Mouse (Mus musculus) MEL (cell line): ENCODE measurements around the gene Ndrg4. TPM values are rescaled to one million over a fixed set of nuclear protein-coding genes. Genes with fewer than 3 reads are reported as not detected.

Experiments used
- DNase-seq: peaks from one replicate; pipeline ENCODE4 v3.0.0; 2011; ENCODE audit warnings: low read depth, low spot score
- H3K27ac ChIP-seq: 2 replicates; pipeline ENCODE4 v1.5.1; 2012; ENCODE audit warnings: low read depth, mild to moderate bottlenecking, control low read depth, low read length, moderate library complexity; ENCODE audit not compliant: control insufficient read depth
- H3K27me3 ChIP-seq, 2 experiments: fragments of 150-350 bp in 1 of 2; sonication (generic) in 1 of 2; 2 replicates each; pipeline ENCODE4 v1.6.1; 2012; ENCODE audit warnings: low read length in 2 of 2, mild to moderate bottlenecking in 2 of 2, improper control_type of control experiment in 1 of 2, moderate library complexity in 1 of 2; ENCODE audit not compliant: insufficient read depth in 2 of 2, control insufficient read depth in 1 of 2
- H3K36me3 ChIP-seq, 2 experiments: 2 replicates each; pipeline ENCODE4 v1.6.1; 2012 to 2014; ENCODE audit warnings: low read length in 2 of 2, improper control_type of control experiment in 1 of 2, inconsistent platforms in 1 of 2, mild to moderate bottlenecking in 1 of 2; ENCODE audit not compliant: insufficient read depth in 2 of 2, control insufficient read depth in 1 of 2
- H3K4me1 ChIP-seq, 2 experiments: fragments of 150-350 bp in 1 of 2; sonication (generic) in 1 of 2; 2 replicates each; pipeline ENCODE4 v1.6.1; 2012; ENCODE audit warnings: low read length in 2 of 2, improper control_type of control experiment in 1 of 2, mild to moderate bottlenecking in 1 of 2; ENCODE audit not compliant: insufficient read depth in 2 of 2, control insufficient read depth in 1 of 2
- H3K4me3 ChIP-seq, 2 experiments: fragments of 150-350 bp in 1 of 2; sonication (generic) in 1 of 2; 2 replicates each; pipeline ENCODE4 v1.5.1; 2012; ENCODE audit warnings: low read depth in 2 of 2, low read length in 2 of 2, mild to moderate bottlenecking in 2 of 2, moderate library complexity in 2 of 2, control low read depth in 1 of 2, improper control_type of control experiment in 1 of 2; ENCODE audit not compliant: control insufficient read depth in 1 of 2, insufficient read depth in 1 of 2
- H3K79me2 ChIP-seq: 2 replicates; pipeline ENCODE4 v1.6.1; 2012; ENCODE audit warnings: mild to moderate bottlenecking, low read length, moderate library complexity; ENCODE audit not compliant: control insufficient read depth, poor library complexity, insufficient read depth
- H3K9ac ChIP-seq: 2 replicates; pipeline ENCODE4 v1.6.1; 2012; ENCODE audit warnings: low read depth, mild to moderate bottlenecking, control low read depth, low read length, moderate library complexity; ENCODE audit not compliant: control insufficient read depth, poor library complexity, severe bottlenecking
- H3K9me3 ChIP-seq: fragments of 150-350 bp; sonication (generic); replicated peaks from 2 replicates; pipeline ENCODE4 v1.6.1; 2012; ENCODE audit warnings: mild to moderate bottlenecking, low read length, improper control_type of control experiment, moderate library complexity; ENCODE audit not compliant: insufficient read depth
- CHD1 ChIP-seq: IDR thresholded peaks from 2 replicates; pipeline ENCODE4 v1.6.1; 2012; ENCODE audit warnings: low read depth, mild to moderate bottlenecking, inconsistent platforms, low read length, improper control_type of control experiment
- CHD2 ChIP-seq: IDR thresholded peaks from 2 replicates; pipeline ENCODE4 v1.6.1; 2011; ENCODE audit warnings: low read length, improper control_type of control experiment
- CTCF ChIP-seq, 3 experiments: IDR thresholded peaks in 2 of 3; conservative IDR thresholded peaks in 1 of 3; 2 replicates each; pipeline ENCODE4 v1.5.1; 2011 to 2012; ENCODE audit warnings: low read length in 3 of 3, low read depth in 2 of 3, mild to moderate bottlenecking in 2 of 3, improper control_type of control experiment in 1 of 3, inconsistent platforms in 1 of 3, mixed read lengths in 1 of 3, moderate library complexity in 1 of 3; ENCODE audit not compliant: control insufficient read depth in 1 of 3, insufficient read depth in 1 of 3, poor library complexity in 1 of 3, severe bottlenecking in 1 of 3
- E2F4 ChIP-seq: IDR thresholded peaks from 2 replicates; pipeline ENCODE4 v1.6.1; 2011; ENCODE audit warnings: low read depth, low read length, improper control_type of control experiment, borderline replicate concordance
- ELF1 ChIP-seq: IDR thresholded peaks from 2 replicates; pipeline ENCODE4 v1.6.1; 2014; ENCODE audit warnings: low read depth, mild to moderate bottlenecking, inconsistent platforms, low read length, improper control_type of control experiment, moderate library complexity
- EP300 ChIP-seq, 2 experiments: IDR thresholded peaks; 2 replicates each; pipeline ENCODE4 v1.6.1; 2011; ENCODE audit warnings: improper control_type of control experiment in 2 of 2, low read length in 2 of 2, low read depth in 1 of 2, mild to moderate bottlenecking in 1 of 2
- ETS1 ChIP-seq: IDR thresholded peaks from 2 replicates; pipeline ENCODE4 v1.6.1; 2012; ENCODE audit warnings: low read depth, mild to moderate bottlenecking, inconsistent platforms, low read length, improper control_type of control experiment, moderate library complexity
- GATA1 ChIP-seq: IDR thresholded peaks from 2 replicates; pipeline ENCODE4 v1.6.1; 2011; ENCODE audit warnings: low read depth, low read length, improper control_type of control experiment
- HCFC1 ChIP-seq: IDR thresholded peaks from 2 replicates; pipeline ENCODE4 v1.6.1; 2012; ENCODE audit warnings: low read depth, mild to moderate bottlenecking, inconsistent platforms, low read length, improper control_type of control experiment, moderate library complexity
- MAFK ChIP-seq: IDR thresholded peaks from 2 replicates; pipeline ENCODE4 v1.6.1; 2011; ENCODE audit warnings: low read depth, mild to moderate bottlenecking, low read length, improper control_type of control experiment, borderline replicate concordance
- MAX ChIP-seq: IDR thresholded peaks from 2 replicates; pipeline ENCODE4 v1.6.1; 2011; ENCODE audit warnings: low read length, improper control_type of control experiment
- MAZ ChIP-seq: IDR thresholded peaks from 2 replicates; pipeline ENCODE4 v1.6.1; 2012; ENCODE audit warnings: low read depth, mild to moderate bottlenecking, inconsistent platforms, low read length, improper control_type of control experiment
- MEF2A ChIP-seq: IDR thresholded peaks from 2 replicates; pipeline ENCODE4 v1.6.1; 2014; ENCODE audit warnings: low read depth, mild to moderate bottlenecking, inconsistent platforms, low read length, improper control_type of control experiment; ENCODE audit not compliant: poor library complexity, insufficient replicate concordance, severe bottlenecking; ENCODE audit errors: extremely low read depth
- MXI1 ChIP-seq: IDR thresholded peaks from 2 replicates; pipeline ENCODE4 v1.6.1; 2011; ENCODE audit warnings: mild to moderate bottlenecking, low read depth, low read length, improper control_type of control experiment
- NELFE ChIP-seq: IDR thresholded peaks from 2 replicates; pipeline ENCODE4 v1.6.1; 2011; ENCODE audit warnings: low read depth, low read length, improper control_type of control experiment
- NRF1 ChIP-seq: IDR thresholded peaks from 2 replicates; pipeline ENCODE4 v1.6.1; 2014; ENCODE audit warnings: low read depth, mild to moderate bottlenecking, inconsistent platforms, low read length, improper control_type of control experiment, moderate library complexity; ENCODE audit not compliant: poor library complexity, insufficient read depth, severe bottlenecking
- POLR2A ChIP-seq, 2 experiments: IDR thresholded peaks; 2 replicates each; pipeline ENCODE4 v1.6.1; 2011 to 2012; ENCODE audit warnings: low read length in 2 of 2, mild to moderate bottlenecking in 2 of 2, control low read depth in 1 of 2, improper control_type of control experiment in 1 of 2, low read depth in 1 of 2, moderate library complexity in 1 of 2; ENCODE audit not compliant: control insufficient read depth in 1 of 2, insufficient read depth in 1 of 2, poor library complexity in 1 of 2
- POLR2AphosphoS2 ChIP-seq: IDR thresholded peaks from 2 replicates; pipeline ENCODE4 v1.6.1; 2011; ENCODE audit warnings: low read length, improper control_type of control experiment
- SIN3A ChIP-seq: IDR thresholded peaks from 2 replicates; pipeline ENCODE4 v1.6.1; 2012; ENCODE audit warnings: low read length, improper control_type of control experiment, inconsistent platforms
- TBP ChIP-seq: IDR thresholded peaks from 2 replicates; pipeline ENCODE4 v1.8.0; 2011; ENCODE audit warnings: low read depth, low read length, improper control_type of control experiment
- TCF12 ChIP-seq: IDR thresholded peaks from 2 replicates; pipeline ENCODE4 v1.6.1; 2014; ENCODE audit warnings: low read depth, mild to moderate bottlenecking, inconsistent platforms, low read length, improper control_type of control experiment, moderate library complexity
- UBTF ChIP-seq: IDR thresholded peaks from 2 replicates; pipeline ENCODE4 v1.6.1; 2012; ENCODE audit warnings: low read depth, mild to moderate bottlenecking, inconsistent platforms, low read length, improper control_type of control experiment, moderate library complexity, borderline replicate concordance; ENCODE audit not compliant: insufficient read depth
- USF1 ChIP-seq: IDR thresholded peaks from 2 replicates; pipeline ENCODE4 v1.6.1; 2014; ENCODE audit warnings: low read depth, mild to moderate bottlenecking, inconsistent platforms, low read length, improper control_type of control experiment, moderate library complexity
- ZC3H11A ChIP-seq: IDR thresholded peaks from 2 replicates; pipeline ENCODE4 v1.6.1; 2012; ENCODE audit warnings: low read depth, mild to moderate bottlenecking, inconsistent platforms, low read length, improper control_type of control experiment
- polyA plus RNA-seq, 2 experiments: library from polyadenylated mRNA; stranded (reverse) in 1 of 2; unstranded in 1 of 2; fragments of >175 nt in 1 of 2; fragments of >200 nt in 1 of 2; gene quantifications; 2 replicates each; pipeline versions ENCODE4 v1.2.1 to v1.2.4; 2012; ENCODE audit warnings: low replicate concordance in 2 of 2, low read depth in 1 of 2; ENCODE audit not compliant: insufficient read length in 2 of 2, insufficient read depth in 1 of 2, missing spikeins in 1 of 2
- total RNA-seq: library from RNA; depleted of rRNA; stranded (reverse); fragments of 300-350 nt; gene quantifications from 2 replicates; pipeline ENCODE4 v1.2.3, GENCODE M21; 2012

The Ndrg4 gene
- total and polyA plus RNA-seq, 3 experiments = 0.15 to 0.28 TPM; not detected in 1

- peak; percentile 53 for TF ChIP-seq POLR2AphosphoS2
- TF ChIP-seq HCFC1 = peak; percentile 94
- 0 out of 2 replicates have a peak, but pooled peaks have one; percentile 17 for TF ChIP-seq MAZ
- TF ChIP-seq USF1 = no peak
- TF ChIP-seq MXI1 = peak; percentile 63
- TF ChIP-seq ELF1 = peak; percentile 99
- peak; percentile 98 for TF ChIP-seq SIN3A
- TF ChIP-seq POLR2A (IDR thresholded peaks at IDR 0.05; ENCODE audit: control insufficient read depth in 1 of 2, insufficient read depth in 1 of 2, low read depth in 1 of 2, low read length in 2 of 2, poor library complexity in 1 of 2) = peak; percentile 46 to 73; a peak in 3 of 4 replicates
- TF ChIP-seq MAFK = no peak
- no peak for TF ChIP-seq CHD1
- TF ChIP-seq NELFE = peak; percentile 70
- peak; percentile 45; the same call in 1 of the 2 replicates for TF ChIP-seq NRF1
- TF ChIP-seq E2F4 = peak; percentile 99
- TF ChIP-seq CHD2 = no peak
- no peak for TF ChIP-seq MEF2A
- TF ChIP-seq UBTF = no peak
- no peak for TF ChIP-seq ZC3H11A
- TF ChIP-seq MAX = peak; percentile 66
- TF ChIP-seq TCF12 = peak; percentile 23; the same call in 1 of the 2 replicates
- 0 out of 4 replicates have a peak, but pooled peaks of 1 of the 2 experiments have one; percentile 22 for TF ChIP-seq EP300 (IDR thresholded peaks at IDR 0.05; ENCODE audit: low read depth in 1 of 2, low read length in 2 of 2)
- TF ChIP-seq TBP = 0 out of 2 replicates have a peak, but pooled peaks have one; percentile 43
- no peak for TF ChIP-seq GATA1
- 0 out of 6 replicates have a peak, but pooled peaks of 1 of the 3 experiments have one; percentile 1 for TF ChIP-seq CTCF (IDR thresholded peaks at IDR 0.05 in 2 of 3, conservative IDR thresholded peaks at IDR 0.05 in 1 of 3; ENCODE audit: control insufficient read depth in 1 of 3, insufficient read depth in 1 of 3, low read depth in 2 of 3, low read length in 3 of 3, poor library complexity in 1 of 3, severe bottlenecking in 1 of 3)
- peak; percentile 46; the same call in 1 of the 2 replicates for TF ChIP-seq ETS1
These were observed 43.3 kb upstream of the Ndrg4 start, which contains the start of gene Gins3 for GRCm38 (mm10) chr8:95633262-95634062. Gene Gins3, plus strand, starts transcription at chr8:95633453.

More at GRCm38 (mm10) chr8:95633262-95634062, 43.3 kb upstream of the Ndrg4 start, which contains the start of gene Gins3:
- no peaks in the 10 kb centered on the region for H3K9me3 ChIP-seq
- H3K27ac ChIP-seq = peak within 1 kb of the TSS; percentile 37
- peaks cover 6 to 11% of the 10 kb centered on the region in 2 experiments for H3K4me1 ChIP-seq
- DNase-seq = peak; percentile 96
- H3K36me3 ChIP-seq = peaks cover 4 to 18% of the 10 kb centered on the region in 2 experiments
- no peaks in the 10 kb centered on the region for H3K27me3 ChIP-seq
- H3K4me3 ChIP-seq = peak within 1 kb of the TSS; percentile 54 to 73
- peaks cover 12% of the 10 kb centered on the region for H3K79me2 ChIP-seq
- H3K9ac ChIP-seq = peak within 1 kb of the TSS; percentile 75
